Mouse (Mus musculus): ENCODE data around the gene Igf2.

- TF ChIP-seq EP300 (IDR thresholded peaks at IDR 0.05; ENCODE audit: low read depth in 1 of 2, low read length in 2 of 2) (no peak), CTCF (IDR thresholded peaks at IDR 0.05 in 2 of 3, conservative IDR thresholded peaks at IDR 0.05 in 1 of 3; ENCODE audit: control insufficient read depth in 1 of 3, insufficient read depth in 1 of 3, low read depth in 2 of 3, low read length in 3 of 3, poor library complexity in 1 of 3, severe bottlenecking in 1 of 3) (no peak), ZC3H11A (IDR thresholded peaks at IDR 0.05; ENCODE audit: low read depth, low read length) (no peak)
Measured at GRCm38 (mm10) chr7:142653726-142654125, 12.9 kb downstream of the Igf2 start.
